Mouse (Mus musculus): ENCODE measurements at regions not wholly inside any gene's neighbourhood (a gene's known extent, or its start where the extent isn't known, plus 50 kb on each side); places are given as distances from the start of the nearest gene placed in this dataset.
A peak's percentile ranks its signal among the peaks of the same experiment; 100 is the strongest.

DNA sequence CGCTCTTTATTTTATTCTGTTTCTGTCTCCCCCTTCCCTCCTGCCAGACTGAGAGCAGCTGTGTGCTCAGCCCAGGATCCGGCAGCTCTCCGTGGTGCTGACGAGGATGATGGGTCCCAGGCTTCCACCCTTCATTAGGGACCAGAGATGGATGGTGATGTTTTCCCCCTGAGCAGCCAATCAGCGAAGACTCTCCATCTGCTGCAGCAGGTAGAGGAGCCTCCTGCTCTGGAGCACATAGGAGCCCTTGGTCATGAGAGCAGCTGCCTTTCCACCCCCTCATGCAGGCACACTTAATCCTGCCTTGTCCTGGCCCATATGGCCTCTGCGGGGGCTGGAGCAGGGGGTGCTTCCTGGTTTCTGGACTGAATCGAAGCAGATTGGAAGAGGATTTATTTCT, 159.1 kb upstream of the Nlrp1b start:
- no peak for TF ChIP-seq POLR2A (IDR thresholded peaks at IDR 0.05; ENCODE audit: borderline replicate concordance, extremely low read depth, insufficient read depth, insufficient read length)
- Histone ChIP-seq H3K27ac (replicated peaks; ENCODE audit: low read depth, low read length) (no peak overlapping the region), H3K9me3 (ENCODE audit: control insufficient read depth, low read length) (no peaks in the 10 kb centered on the region), H3K27me3 (ENCODE audit: control insufficient read depth, insufficient read depth, low read length) (no peaks in the 10 kb centered on the region), H3K4me1 (ENCODE audit: control insufficient read depth, insufficient read depth, low read length) (no peaks in the 10 kb centered on the region), H3K4me2 (replicated peaks; ENCODE audit: low read depth, low read length, severe bottlenecking) (no peak overlapping the region), H3K36me3 (ENCODE audit: control insufficient read depth, insufficient read depth, low read length) (no peaks in the 10 kb centered on the region), H3K4me3 (replicated peaks; ENCODE audit: low read length) (no peak overlapping the region), H3K9ac (ENCODE audit: low read depth, low read length, severe bottlenecking) (no peak overlapping the region)
- no peak for ATAC-seq (ENCODE audit: low FRiP score, low read depth)
- peak; percentile 40 for DNase-seq (ENCODE audit: low spot score)
- whole genome bisulfite sequencing: 21% methylated on average over 7 of the region's 7 CpGs

DNA sequence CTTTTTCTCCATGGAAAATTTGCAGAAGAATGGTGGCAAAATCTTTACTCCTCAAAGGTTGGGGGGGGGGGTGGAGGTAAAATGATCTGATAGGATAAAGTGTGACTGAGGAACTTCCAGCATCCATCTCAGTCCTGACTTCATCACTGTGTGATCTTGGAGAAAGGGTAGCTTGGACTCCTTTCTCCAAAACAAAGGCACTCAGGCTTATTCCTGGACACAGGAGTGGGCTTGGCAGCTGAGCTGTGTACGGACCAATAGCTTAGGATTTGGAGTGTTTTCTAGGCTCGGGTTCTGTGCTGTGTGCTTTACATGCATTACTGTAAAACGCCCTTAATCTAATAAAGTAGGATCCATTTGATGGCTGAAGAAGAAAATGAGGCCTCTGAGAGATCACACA, 159.6 kb upstream of the Nlrp1b start:
- Histone ChIP-seq H3K4me1 (ENCODE audit: control insufficient read depth, insufficient read depth, low read length) (no peaks in the 10 kb centered on the region), H3K4me2 (replicated peaks; ENCODE audit: low read depth, low read length, severe bottlenecking) (no peak overlapping the region), H3K27ac (replicated peaks; ENCODE audit: low read depth, low read length) (no peak overlapping the region), H3K27me3 (ENCODE audit: control insufficient read depth, insufficient read depth, low read length) (no peaks in the 10 kb centered on the region), H3K36me3 (ENCODE audit: control insufficient read depth, insufficient read depth, low read length) (no peaks in the 10 kb centered on the region), H3K9ac (ENCODE audit: low read depth, low read length, severe bottlenecking) (no peak overlapping the region), H3K9me3 (ENCODE audit: control insufficient read depth, low read length) (no peaks in the 10 kb centered on the region), H3K4me3 (replicated peaks; ENCODE audit: low read length) (no peak overlapping the region)
- no peak for TF ChIP-seq POLR2A (IDR thresholded peaks at IDR 0.05; ENCODE audit: borderline replicate concordance, extremely low read depth, insufficient read depth, insufficient read length)
- ATAC-seq (ENCODE audit: low FRiP score, low read depth) (no peak), DNase-seq (ENCODE audit: low spot score) (no peak)
- 73% methylated on average over 3 of the region's 3 CpGs for WGBS

- no peak for TF ChIP-seq POLR2A (IDR thresholded peaks at IDR 0.05; ENCODE audit: borderline replicate concordance, extremely low read depth, insufficient read depth, insufficient read length)
Measured at GRCm38 (mm10) chr11:71390616-71391015, 160.1 kb upstream of the Nlrp1b start.

DNA sequence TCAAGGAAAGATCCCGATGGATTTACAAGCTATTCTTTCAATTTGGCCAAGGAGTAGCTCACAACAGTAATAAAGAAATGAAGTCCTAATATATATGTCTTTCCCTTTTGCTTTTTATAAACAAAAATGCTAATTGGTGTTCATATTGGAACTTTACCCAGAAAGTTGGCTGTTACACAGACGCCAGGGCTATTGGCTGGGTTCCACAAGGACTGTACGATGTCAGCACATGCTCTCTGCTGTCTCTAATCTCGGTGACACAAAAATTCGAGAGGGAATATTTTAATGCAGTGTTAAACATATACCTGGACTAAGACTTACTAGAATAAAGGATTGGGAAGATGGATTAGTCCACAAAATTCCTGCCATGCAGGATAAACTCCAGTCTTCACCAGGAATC, 162.9 kb upstream of the Nlrp1b start:
- DNase-seq (ENCODE audit: low spot score): no peak
- Histone ChIP-seq H3K9ac (ENCODE audit: low read depth, low read length, severe bottlenecking) (no peak overlapping the region), H3K4me1 (ENCODE audit: control insufficient read depth, insufficient read depth, low read length) (no peaks in the 10 kb centered on the region), H3K4me2 (replicated peaks; ENCODE audit: low read depth, low read length, severe bottlenecking) (no peak overlapping the region), H3K4me3 (replicated peaks; ENCODE audit: low read length) (no peak overlapping the region), H3K9me3 (ENCODE audit: control insufficient read depth, low read length) (no peaks in the 10 kb centered on the region), H3K27ac (replicated peaks; ENCODE audit: low read depth, low read length) (no peak overlapping the region), H3K27me3 (ENCODE audit: control insufficient read depth, insufficient read depth, low read length) (no peaks in the 10 kb centered on the region), H3K36me3 (ENCODE audit: control insufficient read depth, insufficient read depth, low read length) (no peaks in the 10 kb centered on the region)
- WGBS: 81% methylated on average over 5 of the region's 5 CpGs
- no peak for TF ChIP-seq POLR2A (IDR thresholded peaks at IDR 0.05; ENCODE audit: borderline replicate concordance, extremely low read depth, insufficient read depth, insufficient read length)
- no peak for ATAC-seq (ENCODE audit: low FRiP score, low read depth)

More at GRCm38 (mm10) chr11:71390616-71391015, 160.1 kb upstream of the Nlrp1b start:
- H3K4me1 ChIP-seq (ENCODE audit: control insufficient read depth, insufficient read depth, low read length): no peaks in the 10 kb centered on the region
- no peaks in the 10 kb centered on the region for H3K36me3 ChIP-seq (ENCODE audit: control insufficient read depth, insufficient read depth, low read length)
- WGBS: 35% methylated on average over 3 of the region's 3 CpGs
- H3K9ac ChIP-seq (ENCODE audit: low read depth, low read length, severe bottlenecking): no peak overlapping the region
- H3K27me3 ChIP-seq (ENCODE audit: control insufficient read depth, insufficient read depth, low read length): no peaks in the 10 kb centered on the region
- H3K27ac ChIP-seq (replicated peaks; ENCODE audit: low read depth, low read length): no peak overlapping the region
- no peak overlapping the region for H3K4me3 ChIP-seq (replicated peaks; ENCODE audit: low read length)
- DNase-seq (ENCODE audit: low spot score): no peak
- no peaks in the 10 kb centered on the region for H3K9me3 ChIP-seq (ENCODE audit: control insufficient read depth, low read length)
- ATAC-seq (ENCODE audit: low FRiP score, low read depth): no peak
- no peak overlapping the region for H3K4me2 ChIP-seq (replicated peaks; ENCODE audit: low read depth, low read length, severe bottlenecking)

DNA sequence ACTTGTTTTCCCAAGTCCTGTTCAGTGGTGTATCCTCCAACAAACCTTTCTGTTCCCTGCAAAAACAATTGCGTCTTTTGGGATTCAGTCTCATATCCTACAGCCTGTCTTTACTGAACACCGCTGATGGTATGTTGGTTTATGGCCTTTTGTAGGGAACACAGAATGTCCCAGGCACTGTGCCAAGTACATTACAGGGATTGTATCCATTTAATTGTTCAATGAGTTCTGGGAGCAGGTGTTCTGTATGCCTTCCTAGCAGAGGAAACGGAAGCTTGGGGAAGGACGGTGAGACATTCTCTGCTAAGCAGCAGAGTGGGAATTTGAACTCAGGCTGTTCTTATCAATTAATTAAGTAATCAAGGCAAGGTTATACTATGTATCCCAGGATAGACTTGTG, 164.5 kb upstream of the Nlrp1b start:
- Histone ChIP-seq H3K4me1 (ENCODE audit: control insufficient read depth, insufficient read depth, low read length) (no peaks in the 10 kb centered on the region), H3K9me3 (ENCODE audit: control insufficient read depth, low read length) (no peaks in the 10 kb centered on the region), H3K4me2 (replicated peaks; ENCODE audit: low read depth, low read length, severe bottlenecking) (no peak overlapping the region), H3K36me3 (ENCODE audit: control insufficient read depth, insufficient read depth, low read length) (no peaks in the 10 kb centered on the region), H3K27ac (replicated peaks; ENCODE audit: low read depth, low read length) (no peak overlapping the region), H3K9ac (ENCODE audit: low read depth, low read length, severe bottlenecking) (no peak overlapping the region), H3K4me3 (replicated peaks; ENCODE audit: low read length) (no peak overlapping the region), H3K27me3 (ENCODE audit: control insufficient read depth, insufficient read depth, low read length) (no peaks in the 10 kb centered on the region)
- ATAC-seq (ENCODE audit: low FRiP score, low read depth) (no peak), DNase-seq (ENCODE audit: low spot score) (no peak)
- WGBS: 70% methylated on average over 4 of the region's 4 CpGs
- no peak for TF ChIP-seq POLR2A (IDR thresholded peaks at IDR 0.05; ENCODE audit: borderline replicate concordance, extremely low read depth, insufficient read depth, insufficient read length)

- DNase-seq (ENCODE audit: low spot score): no peak
- ATAC-seq (ENCODE audit: low FRiP score, low read depth): no peak
- no peaks in the 10 kb centered on the region for H3K4me1 ChIP-seq (ENCODE audit: control insufficient read depth, insufficient read depth, low read length)
Measured at GRCm38 (mm10) chr11:71395631-71396030, 165.1 kb upstream of the Nlrp1b start.

More at GRCm38 (mm10) chr11:71395631-71396030, 165.1 kb upstream of the Nlrp1b start:
- H3K9me3 ChIP-seq (ENCODE audit: control insufficient read depth, low read length): no peaks in the 10 kb centered on the region
- no peak overlapping the region for H3K4me3 ChIP-seq (replicated peaks; ENCODE audit: low read length)
- H3K27me3 ChIP-seq (ENCODE audit: control insufficient read depth, insufficient read depth, low read length): no peaks in the 10 kb centered on the region
- TF ChIP-seq POLR2A (IDR thresholded peaks at IDR 0.05; ENCODE audit: borderline replicate concordance, extremely low read depth, insufficient read depth, insufficient read length): no peak
- 69% methylated on average over 1 of the region's 1 CpGs for WGBS
- H3K27ac ChIP-seq (replicated peaks; ENCODE audit: low read depth, low read length): no peak overlapping the region
- H3K36me3 ChIP-seq (ENCODE audit: control insufficient read depth, insufficient read depth, low read length): no peaks in the 10 kb centered on the region
- H3K9ac ChIP-seq (ENCODE audit: low read depth, low read length, severe bottlenecking): no peak overlapping the region
- no peak overlapping the region for H3K4me2 ChIP-seq (replicated peaks; ENCODE audit: low read depth, low read length, severe bottlenecking)
